Mouse (Mus musculus) lung, postnatal 0 days (tissue): ENCODE measurements around the gene Sin3b.

Experiments
- CTCF ChIP-seq: IDR thresholded peaks from 2 replicates; pipeline ENCODE4 v1.5.1; 2016; ENCODE audit warnings: antibody characterized with exemption, mild to moderate bottlenecking
- EP300 ChIP-seq: IDR thresholded peaks from 2 replicates; pipeline ENCODE4 v1.6.1; 2016; ENCODE audit warnings: antibody characterized with exemption, mild to moderate bottlenecking, control low read depth

DNA sequence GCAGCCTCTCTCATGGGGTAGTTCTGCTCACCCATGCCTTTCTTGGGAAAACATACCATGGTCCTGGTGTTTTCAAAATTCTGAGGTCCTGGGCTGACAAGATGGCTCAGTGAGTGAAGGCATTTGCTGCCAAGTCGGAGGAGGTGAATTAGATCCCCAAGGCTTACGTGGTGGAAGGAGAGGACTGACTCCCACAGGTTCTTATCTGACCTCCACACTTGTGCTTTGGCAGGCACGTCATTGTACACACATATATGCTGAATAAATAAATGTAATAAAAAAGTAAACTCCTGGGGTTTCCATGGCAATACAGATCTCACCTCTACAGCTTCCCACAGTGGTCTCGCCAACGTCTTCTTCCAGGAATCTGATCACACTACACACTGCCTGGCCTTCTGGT, 6.5 kb upstream of the Sin3b start:
- TF ChIP-seq CTCF: no peak
- TF ChIP-seq EP300: no peak
